Mouse (Mus musculus) thymus, postnatal 4 days (tissue): ENCODE data around the gene Prtn3.
"Not testable (repeated sequence)": the region's sequence is repeated elsewhere in the genome, so short reads cannot be mapped to it uniquely, and the experiment has no call there.

Experiments
- DNase-seq: peaks from one replicate; pipeline ENCODE4 v3.0.0; 2021

The Prtn3 gene

DNA sequence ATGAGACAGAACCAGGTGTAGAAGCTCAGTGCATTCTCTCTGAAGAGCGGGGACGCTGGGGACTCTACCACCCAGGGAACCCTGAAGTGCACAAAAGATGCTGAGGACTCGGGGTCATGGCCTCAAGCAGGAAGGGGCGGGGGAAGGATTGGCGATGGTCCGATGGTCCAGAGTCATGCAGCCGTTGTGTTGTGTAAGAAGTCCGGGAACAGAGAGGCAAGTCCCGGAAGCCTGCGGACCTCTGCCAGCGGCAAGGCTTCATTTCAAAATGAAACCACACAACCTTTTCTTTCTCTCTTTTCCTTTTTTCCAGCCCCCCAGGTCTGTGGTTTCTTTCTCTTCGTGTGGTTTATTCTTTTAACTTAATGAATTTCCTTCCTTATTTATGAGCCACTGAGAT is 3.5 kb downstream of the Prtn3 start:
- DNase-seq: no peak

DNA sequence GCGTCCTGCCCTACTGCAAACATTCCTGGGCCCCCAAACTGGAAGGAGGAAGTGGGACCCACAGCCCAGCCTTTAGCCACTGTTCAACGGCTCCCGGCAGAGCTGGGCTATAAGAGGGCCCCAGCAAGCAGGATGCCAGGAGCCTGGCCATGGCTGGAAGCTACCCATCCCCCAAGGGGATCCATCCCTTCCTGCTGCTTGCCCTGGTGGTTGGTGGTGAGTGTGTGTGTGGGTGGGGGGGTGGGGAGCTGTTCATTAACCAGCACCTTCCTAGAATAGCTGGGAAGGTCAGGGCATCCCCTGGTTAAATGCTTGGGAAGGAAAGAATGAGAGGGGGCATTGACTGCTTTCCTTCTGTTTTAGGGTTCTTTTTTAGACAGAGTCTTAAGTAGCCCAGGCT is 5.3 kb downstream of the Prtn3 start:
- DNase-seq: no peak

- no peak for DNase-seq
These were observed 6.4 kb downstream of the Prtn3 start for GRCm38 (mm10) chr10:79880721-79881120.

GRCm38 (mm10) chr10:79881981-79882380 is 7.7 kb downstream of the Prtn3 start:
- DNase-seq: peak; percentile 42

DNA sequence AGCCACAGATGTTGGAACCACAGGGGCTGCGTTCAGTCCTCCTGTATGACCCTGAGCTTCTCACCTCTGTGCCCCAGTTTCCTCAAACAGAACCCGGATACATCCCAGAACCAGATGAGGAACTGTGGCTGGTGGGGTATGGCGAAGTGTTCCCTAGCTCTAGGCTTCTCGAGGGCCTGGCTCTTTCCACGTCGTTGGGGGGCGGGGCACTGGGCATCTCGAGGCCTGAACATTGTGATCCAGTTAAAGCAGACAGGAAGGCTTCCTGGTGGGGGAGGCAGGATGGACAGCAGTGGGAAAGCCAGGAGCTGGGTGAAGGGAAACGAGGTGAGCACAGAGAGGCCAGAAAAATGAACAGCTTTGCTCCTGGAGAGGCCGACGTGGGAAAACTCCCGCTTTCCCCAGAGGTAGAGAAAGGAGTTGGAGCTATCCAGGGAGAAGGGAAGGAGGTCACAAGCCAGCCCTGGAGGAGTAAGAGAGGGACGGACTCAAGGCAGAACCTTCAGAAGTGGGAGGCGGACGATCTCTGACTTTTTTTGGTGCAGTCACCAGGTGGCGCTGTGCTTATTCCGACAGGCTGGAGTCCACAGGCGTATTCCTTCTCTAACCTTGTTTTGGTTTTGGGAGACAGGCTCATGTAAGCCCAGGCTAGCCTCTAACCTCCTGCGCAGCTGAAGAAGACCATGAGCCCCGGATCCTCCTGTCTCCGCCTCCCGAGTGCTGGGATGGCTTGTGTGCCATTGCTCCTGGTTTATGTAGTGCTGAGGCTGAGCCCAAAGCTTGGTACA is 9.2 kb downstream of the Prtn3 start:
- DNase-seq: peak; percentile 88

DNA sequence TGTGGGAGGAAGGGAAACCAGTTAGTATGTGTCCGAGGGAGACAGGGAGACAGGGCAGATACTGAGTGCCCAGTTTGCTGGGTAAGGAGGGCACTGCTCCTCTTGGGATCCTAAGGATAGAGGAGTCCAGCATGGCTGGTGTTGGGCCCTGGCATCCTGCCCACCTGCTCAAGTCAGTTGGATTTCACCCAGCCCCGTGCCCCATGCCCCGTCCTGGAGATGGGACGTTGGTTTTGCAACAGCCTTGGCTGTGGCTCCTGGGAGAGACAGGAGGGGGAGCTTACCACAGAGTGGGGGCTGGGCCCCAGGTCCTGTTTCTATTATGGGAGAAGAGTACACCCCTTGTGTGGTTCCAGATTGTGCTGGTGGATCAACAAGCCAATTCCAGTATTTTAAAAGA is 10.2 kb downstream of the Prtn3 start:
- DNase-seq: no peak

DNA sequence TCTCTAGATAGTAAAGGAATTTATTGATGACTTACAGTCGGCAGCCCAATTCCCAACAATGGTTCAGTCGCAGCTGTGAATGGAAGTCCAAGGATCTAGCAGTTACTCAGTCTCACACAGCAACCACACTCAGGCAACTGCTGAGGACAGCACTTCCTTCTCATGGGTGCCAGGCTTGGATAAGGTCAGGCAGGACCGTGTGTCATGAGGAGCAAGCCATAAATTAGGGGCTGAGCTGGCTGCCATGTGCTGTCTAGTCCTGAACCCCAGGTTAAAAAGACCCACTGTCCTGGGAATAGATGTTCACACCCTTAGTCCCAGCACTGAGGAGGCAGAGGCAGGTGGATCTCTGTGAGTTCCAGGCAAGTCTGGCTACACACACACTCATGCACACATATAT is 10.7 kb downstream of the Prtn3 start:
- DNase-seq: not testable (repeated sequence)

DNA sequence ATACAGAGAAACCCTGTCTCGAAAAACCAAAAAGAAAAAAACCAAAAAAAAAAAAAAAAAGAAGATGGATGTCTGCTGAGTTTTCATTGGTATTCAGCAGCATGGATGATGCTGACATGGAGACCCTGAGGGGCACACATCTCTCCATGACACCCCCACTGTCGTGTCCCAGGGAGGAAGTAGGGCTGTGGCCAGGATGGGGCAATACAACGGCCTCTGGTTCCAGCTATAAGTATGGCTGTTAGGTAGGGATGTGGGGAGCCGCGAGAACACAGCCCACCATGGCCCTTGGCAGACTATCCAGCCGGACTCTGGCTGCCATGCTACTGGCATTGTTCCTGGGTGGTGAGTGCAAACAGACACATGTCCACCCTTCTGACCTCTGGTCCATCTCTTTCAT is 11.8 kb downstream of the Prtn3 start, which contains the start of gene Elane:
TSS of gene Elane (plus strand) at position 194 of the 400 bp plus-strand sequence.
- no peak for DNase-seq

GRCm38 (mm10) chr10:79886611-79887010 is 12.3 kb downstream of the Prtn3 start:
- no peak for DNase-seq

DNA sequence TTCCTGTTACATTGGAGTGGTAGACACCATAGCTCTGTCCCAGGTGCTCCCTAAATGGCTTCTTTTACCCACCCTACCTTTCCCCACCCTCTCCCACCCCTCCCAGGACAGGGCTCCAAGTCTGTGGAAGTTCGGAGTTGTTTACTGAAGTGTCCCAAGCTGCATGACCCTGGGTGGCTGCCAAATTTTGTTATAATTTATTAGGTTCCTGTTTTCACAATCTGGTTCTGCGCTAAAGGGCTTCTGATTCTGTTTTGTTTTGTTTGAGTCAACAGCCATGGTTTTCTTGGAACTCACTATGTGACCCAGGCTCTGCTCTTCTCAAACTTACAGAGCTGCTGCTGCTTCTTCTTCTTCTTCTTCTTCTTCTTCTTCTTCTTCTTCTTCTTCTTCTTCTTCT is 15.1 kb downstream of the Prtn3 start:
- DNase-seq: no peak

DNA sequence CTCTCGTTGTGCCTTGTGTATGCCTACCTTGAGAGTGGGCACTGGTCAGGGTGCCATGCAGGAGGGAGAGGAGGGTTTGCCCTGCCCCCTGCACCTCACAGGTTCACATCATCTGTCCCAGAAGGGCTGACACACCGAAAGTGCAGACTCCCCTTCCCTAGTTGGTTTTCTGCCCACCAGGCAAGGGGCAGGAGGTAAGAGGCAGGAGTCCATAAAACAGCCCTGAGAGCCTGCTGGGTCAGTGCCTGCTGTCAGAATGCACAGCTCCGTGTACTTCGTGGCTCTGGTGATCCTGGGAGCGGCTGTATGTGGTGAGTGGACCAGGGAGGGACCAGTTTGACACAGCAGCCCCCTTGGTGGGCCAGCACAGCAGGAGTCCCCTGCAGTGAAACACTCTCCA is 16.4 kb downstream of the Prtn3 start, which contains the start of gene Cfd:
TSS of gene Cfd (plus strand) at position 184 of the 400 bp plus-strand sequence.
- no peak for DNase-seq

DNA sequence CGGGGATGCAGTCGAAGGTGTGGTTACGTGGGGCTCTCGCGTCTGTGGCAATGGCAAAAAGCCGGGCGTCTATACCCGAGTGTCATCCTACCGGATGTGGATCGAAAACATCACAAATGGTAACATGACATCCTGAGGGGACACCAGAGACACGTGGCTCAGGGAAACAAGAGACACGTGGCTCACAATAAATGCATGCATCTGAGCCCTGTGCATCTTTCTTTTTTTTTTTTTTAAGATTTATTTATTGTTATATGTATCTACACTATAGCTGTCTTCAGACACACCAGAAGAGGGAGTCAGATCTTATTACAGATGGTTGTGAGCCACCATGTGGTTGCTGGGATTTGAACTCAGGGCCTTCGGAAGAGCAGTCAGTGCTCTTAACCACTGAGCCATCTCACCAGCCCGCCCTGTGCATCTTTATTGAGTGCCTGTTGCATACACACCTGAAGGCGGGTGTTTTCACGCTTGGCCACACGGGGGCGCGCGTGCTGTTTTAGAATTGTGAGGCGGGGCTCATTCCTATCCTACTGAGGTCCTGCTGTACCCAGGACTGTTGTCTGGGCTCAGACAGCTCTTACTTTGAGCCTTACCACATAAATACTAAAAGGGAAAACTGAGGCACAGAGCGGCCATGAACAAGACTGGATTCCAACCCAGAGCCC is 18.3 kb downstream of the Prtn3 start:
- DNase-seq: peak; percentile 94

GRCm38 (mm10) chr10:79896306-79896705 is 22.0 kb downstream of the Prtn3 start:
- DNase-seq: no peak

GRCm38 (mm10) chr10:79896814-79897213 is 22.5 kb downstream of the Prtn3 start:
- no peak for DNase-seq

GRCm38 (mm10) chr10:79897316-79898245 is 23.3 kb downstream of the Prtn3 start:
- no peak for DNase-seq

DNA sequence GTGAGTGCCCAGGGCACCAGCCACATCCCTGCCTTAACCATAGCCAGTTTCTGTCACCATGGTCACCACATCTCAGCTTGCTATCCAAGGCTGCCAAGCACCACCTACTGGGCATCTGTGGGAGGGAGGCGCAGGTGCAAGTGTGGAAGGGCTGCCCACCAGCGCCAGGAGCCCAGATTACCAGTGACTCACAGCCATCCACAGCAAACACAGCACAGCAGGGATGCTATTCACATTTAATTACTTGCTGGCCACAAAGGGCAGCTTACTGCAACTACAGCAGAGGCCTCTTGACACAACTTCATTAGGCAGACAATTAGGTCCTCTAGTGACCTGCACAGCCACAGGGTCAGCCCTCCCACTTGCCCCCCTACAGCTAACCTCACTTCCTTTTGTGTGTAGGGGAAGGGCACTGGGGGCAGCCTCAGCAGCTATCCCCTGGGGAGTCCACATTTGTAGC is 26.7 kb downstream of the Prtn3 start:
- DNase-seq: no peak

DNA sequence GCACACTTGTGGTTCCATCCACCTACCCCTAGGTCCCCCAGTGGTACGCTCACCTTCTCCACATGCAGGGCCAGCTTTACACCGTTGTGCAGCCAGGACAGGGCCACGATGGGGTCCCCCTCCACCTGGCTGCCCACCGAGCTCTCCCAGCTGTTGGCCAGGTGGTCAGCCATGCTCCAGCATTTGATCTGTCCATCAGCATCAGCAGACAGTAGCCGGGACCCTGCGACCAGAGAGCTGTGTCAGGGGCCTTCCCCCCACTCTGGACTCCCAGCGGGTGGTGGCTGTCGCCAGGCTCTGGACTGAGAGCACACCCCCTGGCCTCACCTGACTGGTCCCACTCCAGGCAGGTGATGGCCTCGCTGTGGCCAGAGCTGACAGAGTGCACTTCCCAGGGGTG is 32.4 kb downstream of the Prtn3 start:
- DNase-seq: no peak

- no peak for DNase-seq
These were observed 33.1 kb downstream of the Prtn3 start for GRCm38 (mm10) chr10:79907415-79907814.

DNA sequence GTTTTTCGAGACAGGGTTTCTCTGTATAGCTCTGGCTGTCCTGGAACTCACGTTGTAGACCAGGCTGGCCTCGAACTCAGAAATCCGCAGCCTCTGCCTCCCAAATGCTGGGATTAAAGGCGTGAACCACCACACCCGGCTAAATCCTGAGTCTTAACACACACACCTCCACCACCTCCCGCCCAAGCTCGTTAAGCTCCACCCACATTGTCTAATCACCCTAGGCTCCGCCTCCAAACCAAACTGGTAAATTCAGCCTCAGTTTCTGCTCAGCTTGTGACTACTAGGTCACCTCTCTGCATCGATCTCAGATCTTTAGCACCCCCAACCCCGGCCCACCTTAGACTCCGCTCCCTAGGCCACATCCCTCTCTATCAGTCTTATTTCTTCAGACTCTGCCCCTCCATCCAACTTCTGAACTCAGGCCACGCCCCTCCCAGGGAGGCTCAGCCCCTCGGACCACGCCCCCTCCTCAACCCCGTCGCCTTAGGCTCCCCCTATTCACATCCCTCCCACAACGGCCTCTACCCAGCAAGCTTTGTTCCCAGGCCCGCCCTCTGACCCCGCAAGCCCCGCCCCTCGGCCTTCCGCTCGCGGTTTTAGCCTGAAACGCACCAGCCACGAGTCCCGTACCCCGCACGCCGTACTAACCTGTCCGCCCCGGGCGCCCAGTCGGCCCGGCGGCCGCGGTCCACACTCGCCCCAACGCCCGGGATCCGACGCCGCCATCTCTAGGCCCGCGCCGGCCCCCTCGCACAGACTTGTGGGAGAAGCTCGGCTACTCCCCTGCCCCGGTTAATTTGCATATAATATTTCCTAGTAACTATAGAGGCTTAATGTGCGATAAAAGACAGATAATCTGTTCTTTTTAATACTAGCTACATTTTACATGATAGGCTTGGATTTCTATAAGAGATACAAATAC is 34.2 kb downstream of the Prtn3 start, which contains the start of gene Med16:
TSS of gene Med16 (minus strand) at position 757 of the 925 bp plus-strand sequence.
- DNase-seq: peak; percentile 99

DNA sequence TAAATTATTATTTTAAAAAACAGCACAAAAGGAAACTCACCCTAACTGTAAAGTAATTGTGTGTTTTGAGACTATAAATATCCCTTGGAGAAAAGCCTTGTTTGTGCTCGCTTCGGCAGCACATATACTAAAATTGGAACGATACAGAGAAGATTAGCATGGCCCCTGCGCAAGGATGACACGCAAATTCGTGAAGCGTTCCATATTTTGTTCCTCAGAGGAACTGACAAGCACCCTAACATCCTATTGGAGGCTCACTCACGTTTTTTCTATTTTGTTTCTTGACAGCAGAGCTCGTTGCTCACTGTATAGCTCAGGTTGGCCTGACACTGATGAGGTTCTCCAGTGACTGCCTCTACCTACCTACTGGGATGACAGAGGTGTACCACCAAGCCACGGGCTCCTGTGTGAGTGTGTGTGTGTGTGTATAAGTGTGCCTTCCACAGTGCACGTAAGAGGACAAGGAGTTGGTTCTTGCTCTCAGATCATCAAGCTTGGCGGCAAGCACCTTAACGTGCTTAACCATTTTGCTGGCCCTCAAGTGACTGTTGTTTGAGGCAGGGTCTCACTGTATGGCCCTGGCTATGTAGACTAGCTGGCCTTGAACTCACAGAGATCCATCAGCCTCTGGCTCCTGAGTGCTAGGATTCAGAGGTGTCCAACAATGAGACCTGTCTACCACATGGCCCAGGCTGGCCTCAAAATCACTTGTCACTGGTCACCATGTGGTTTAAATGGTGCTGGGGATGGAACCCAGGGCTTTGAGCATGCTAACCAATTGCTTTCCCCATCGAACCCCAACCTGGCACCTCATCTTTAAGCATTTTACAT is 35.0 kb downstream of the Prtn3 start:
- DNase-seq: no peak

DNA sequence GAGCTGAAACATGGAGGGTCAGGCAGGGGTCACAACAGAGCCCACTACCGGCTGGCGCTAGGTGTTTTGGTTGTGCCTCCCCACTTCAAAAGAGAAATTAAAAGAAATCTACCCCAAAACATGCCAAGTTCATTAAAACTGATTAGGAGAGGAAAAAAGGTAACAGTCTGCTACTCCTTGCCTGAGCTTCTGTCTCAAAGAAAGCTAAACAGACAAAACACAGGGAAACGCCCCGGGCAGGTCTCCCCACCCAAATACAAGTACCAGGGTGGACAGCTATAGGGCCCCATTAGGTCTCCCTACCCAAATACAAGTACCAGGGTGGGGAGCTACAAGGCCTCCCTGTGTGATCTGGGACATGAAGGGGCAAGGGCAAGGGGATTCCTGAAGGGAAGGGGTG is 36.3 kb downstream of the Prtn3 start, which contains the start of gene Gm26602:
TSS of gene Gm26602 (plus strand) at position 301 of the 400 bp plus-strand sequence.
- no peak for DNase-seq
